Mouse (Mus musculus) hindbrain, embryonic 16.5 days (tissue): ENCODE results near the gene Mafg. TPM values are rescaled to one million over a fixed set of nuclear protein-coding genes. Genes with fewer than 3 reads are reported as not detected.

Experiments
- ATAC-seq: fragments of 200-750 bp; cut with Nextera tagmentation; 2 replicates; pipeline ENCODE4 v1.8.0; 2017; ENCODE audit warnings: moderate TSS enrichment, moderate library complexity
- H3K27ac ChIP-seq: fragments of 300-500 bp; sonication (generic); 2 replicates; pipeline ENCODE4 v1.5.1; 2014; ENCODE audit warnings: low read depth, mild to moderate bottlenecking, control low read depth, low read length, moderate library complexity
- H3K27me3 ChIP-seq: fragments of 300-500 bp; sonication (generic); replicated peaks from 2 replicates; pipeline ENCODE4 v1.6.1; 2014; ENCODE audit warnings: low read length; ENCODE audit not compliant: control insufficient read depth, insufficient read depth
- H3K36me3 ChIP-seq: fragments of 300-500 bp; sonication (generic); 2 replicates; pipeline ENCODE4 v1.6.1; 2014; ENCODE audit warnings: mild to moderate bottlenecking, low read length, moderate library complexity, mixed read lengths; ENCODE audit not compliant: control insufficient read depth, insufficient read depth
- H3K4me1 ChIP-seq: fragments of 300-500 bp; sonication (generic); 2 replicates; pipeline ENCODE4 v1.6.1; 2014; ENCODE audit warnings: low read depth, low read length; ENCODE audit not compliant: control insufficient read depth, insufficient read depth
- H3K4me2 ChIP-seq: fragments of 300-500 bp; sonication (generic); 2 replicates; pipeline ENCODE4 v1.6.1; 2014; ENCODE audit warnings: mild to moderate bottlenecking, low read length, control low read depth, moderate library complexity
- H3K4me3 ChIP-seq: fragments of 300-500 bp; sonication (generic); 2 replicates; pipeline ENCODE4 v1.5.1; 2014; ENCODE audit warnings: mild to moderate bottlenecking, low read length, control low read depth, moderate library complexity
- H3K9ac ChIP-seq: fragments of 300-500 bp; sonication (generic); 2 replicates; pipeline ENCODE4 v1.6.1; 2014; ENCODE audit warnings: low read depth, mild to moderate bottlenecking, control low read depth, low read length, moderate library complexity
- H3K9me3 ChIP-seq: fragments of 300-500 bp; sonication (generic); 2 replicates; pipeline ENCODE4 v1.6.1; 2014; ENCODE audit warnings: mild to moderate bottlenecking, low read length, moderate library complexity; ENCODE audit not compliant: control insufficient read depth
- WGBS: fragments of 180-500 bp; shearing (Covaris S2); extraction: QIAGEN DNeasy Blood & Tissue Kit; methylation state at CpG from one replicate; pipeline ENCODE4 v1.1.7; 2014; 5-methylcytosine and 5-hydroxymethylcytosine counted together
- polyA plus RNA-seq: library from polyadenylated mRNA; unstranded; fragments of >200 nt; fragmentation: Nextera tagmentation; extraction: Ambion mirVana; gene quantifications from 2 replicates; pipeline ENCODE4 v1.2.1, GENCODE M21; 2015

The Mafg gene
- polyA plus RNA-seq, 1 experiment from 2014 or later: 25.4 TPM

DNA sequence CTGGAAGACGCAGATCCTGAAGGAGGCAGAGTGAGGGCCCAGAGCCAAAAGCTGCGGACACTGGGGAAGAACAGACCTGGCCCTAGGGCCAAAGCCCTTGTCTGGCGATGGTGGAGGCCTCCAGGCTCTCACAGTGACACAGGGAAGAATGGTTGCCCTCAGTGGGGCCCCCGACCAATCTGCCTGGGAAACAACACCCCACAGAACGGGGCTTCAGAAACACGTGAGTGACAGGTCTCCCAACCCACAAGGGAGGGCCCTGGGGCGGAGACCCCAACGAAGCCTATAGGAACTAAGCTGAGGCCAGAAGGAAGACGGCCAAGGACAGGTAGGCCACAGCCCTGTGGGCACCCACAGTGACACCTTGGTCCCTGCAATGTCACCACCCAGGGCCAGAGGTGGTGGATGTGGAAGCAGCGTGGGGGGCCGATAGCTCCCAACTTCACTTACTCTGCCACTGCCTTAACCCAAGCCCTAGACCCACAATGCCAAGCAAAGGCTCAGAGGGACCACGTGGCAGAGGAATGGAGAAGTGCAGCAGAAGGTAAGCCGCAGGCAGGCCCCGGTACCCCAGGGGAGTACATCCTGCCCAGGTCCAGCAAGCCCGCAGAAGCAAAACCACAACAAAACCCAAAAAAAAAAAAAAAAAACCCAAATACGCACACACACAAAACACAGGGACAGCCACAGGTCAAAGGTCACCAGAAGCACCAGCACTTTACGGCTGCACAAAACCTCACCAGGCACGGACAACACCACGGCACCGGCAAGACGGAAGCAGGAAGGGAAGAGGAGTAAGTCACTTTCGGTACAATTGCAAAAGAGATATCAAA, 5.7 kb downstream of the Mafg start:
- 80% methylated on average over 22 of the region's 22 CpGs for WGBS
- Histone ChIP-seq H3K4me3 (no peak overlapping the region), H3K27me3 (no peaks in the 10 kb centered on the region), H3K9me3 (no peaks in the 10 kb centered on the region), H3K4me1 (peaks cover 46% of the 10 kb centered on the region), H3K27ac (no peak overlapping the region), H3K9ac (no peak overlapping the region), H3K4me2 (no peak overlapping the region), H3K36me3 (peaks cover 16% of the 10 kb centered on the region)
- no peak for ATAC-seq

- Histone ChIP-seq H3K36me3 (peaks cover 19% of the 10 kb centered on the region), H3K27me3 (no peaks in the 10 kb centered on the region), H3K27ac (no peak overlapping the region), H3K9ac (no peak overlapping the region), H3K9me3 (no peaks in the 10 kb centered on the region), H3K4me1 (peaks cover 40% of the 10 kb centered on the region), H3K4me3 (no peak overlapping the region), H3K4me2 (no peak overlapping the region)
- 93% methylated on average over 11 of the region's 11 CpGs for WGBS
- no peak for ATAC-seq
Observed at GRCm38 (mm10) chr11:120626785-120627467, 6.5 kb downstream of the Mafg start.

DNA sequence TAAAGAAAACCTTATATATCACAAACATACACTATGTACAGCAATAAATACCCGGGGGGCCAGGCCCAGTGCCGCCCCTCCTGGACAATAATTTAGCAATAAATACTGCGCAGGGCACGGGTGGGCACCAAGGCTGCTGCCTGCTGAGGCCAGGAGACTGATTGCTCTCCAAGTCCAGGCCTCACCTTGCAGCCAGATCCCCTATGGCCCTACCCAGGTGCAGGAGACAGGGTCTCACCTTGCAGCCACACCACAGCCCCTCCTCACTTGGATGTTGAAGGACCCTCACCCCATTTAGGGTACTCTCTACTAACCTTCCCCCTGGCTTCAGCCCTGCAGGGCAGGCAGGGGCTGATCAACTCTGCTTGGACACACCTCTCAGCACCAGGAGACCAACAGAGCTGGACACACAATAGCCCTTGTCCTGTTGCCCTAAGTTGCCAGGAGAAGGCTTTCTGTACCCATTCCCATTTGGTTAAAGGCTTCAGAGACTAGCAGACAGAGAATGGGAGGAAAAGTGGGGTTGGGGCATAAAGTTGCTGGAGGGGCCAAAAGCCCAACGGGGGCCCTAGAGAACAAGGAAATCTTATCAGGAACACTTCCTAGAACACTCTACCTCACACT, 8.1 kb downstream of the Mafg start, which contains the start of gene Sirt7:
Sirt7 (minus strand) TSS at position 89 of the 624 bp plus-strand sequence.
- peak; percentile 24 for ATAC-seq
- H3K9me3 ChIP-seq: no peaks in the 10 kb centered on the region
- peak within 1 kb of the TSS; percentile 86 for H3K27ac ChIP-seq
- H3K27me3 ChIP-seq: no peaks in the 10 kb centered on the region
- H3K4me2 ChIP-seq: peak within 1 kb of the TSS; percentile 97
- peaks cover 24% of the 10 kb centered on the region for H3K4me1 ChIP-seq
- peaks cover 25% of the 10 kb centered on the region for H3K36me3 ChIP-seq
- 16% methylated on average over 5 of the region's 5 CpGs for WGBS
- peak within 1 kb of the TSS; percentile 85 for H3K9ac ChIP-seq
- peak within 1 kb of the TSS; percentile 89 for H3K4me3 ChIP-seq

GRCm38 (mm10) chr11:120624680-120625111, 8.7 kb downstream of the Mafg start:
- peak; percentile 80 for ATAC-seq
- peak overlapping the region; percentile 85 for H3K9ac ChIP-seq
- WGBS: under 1% methylated on average over 53 of the region's 53 CpGs
- peaks cover 30% of the 10 kb centered on the region for H3K36me3 ChIP-seq
- peak overlapping the region; percentile 86 for H3K27ac ChIP-seq
- H3K4me1 ChIP-seq: peaks cover 18% of the 10 kb centered on the region
- H3K27me3 ChIP-seq: no peaks in the 10 kb centered on the region
- peak overlapping the region; percentile 89 for H3K4me3 ChIP-seq
- H3K9me3 ChIP-seq: no peaks in the 10 kb centered on the region
- H3K4me2 ChIP-seq: peak overlapping the region; percentile 97

GRCm38 (mm10) chr11:120623961-120624679, 9.3 kb downstream of the Mafg start:
- 15% methylated on average over 27 of the region's 30 CpGs for WGBS
- H3K4me2 ChIP-seq: peak overlapping the region; percentile 97
- H3K36me3 ChIP-seq: peaks cover 28% of the 10 kb centered on the region
- H3K4me3 ChIP-seq: peak overlapping the region; percentile 89
- H3K4me1 ChIP-seq: peaks cover 15% of the 10 kb centered on the region
- no peaks in the 10 kb centered on the region for H3K27me3 ChIP-seq
- H3K9ac ChIP-seq: peak overlapping the region; percentile 85
- no peaks in the 10 kb centered on the region for H3K9me3 ChIP-seq
- H3K27ac ChIP-seq: peak overlapping the region; percentile 75
- ATAC-seq: peak; percentile 67

DNA sequence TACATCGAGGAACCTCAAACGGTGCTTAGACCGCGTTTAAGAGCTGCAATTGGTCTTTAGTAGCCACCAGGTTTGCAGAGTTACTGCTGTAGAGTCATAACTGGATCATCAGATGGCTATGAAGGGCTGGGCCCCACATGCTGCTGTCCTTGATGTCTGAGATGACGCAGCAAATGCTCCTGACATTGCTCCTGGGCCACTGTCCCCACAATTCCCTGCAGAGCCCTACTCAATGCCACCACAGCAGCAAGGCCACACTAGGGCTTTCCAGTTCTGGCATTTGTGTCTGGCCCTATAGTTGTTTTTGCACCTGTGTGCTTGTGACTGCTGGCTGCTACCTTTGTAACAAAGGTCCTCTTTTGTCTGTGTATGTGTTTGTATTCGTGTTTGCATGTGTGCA, 10.6 kb downstream of the Mafg start:
- Histone ChIP-seq H3K4me2 (no peak overlapping the region), H3K9ac (no peak overlapping the region), H3K27ac (no peak overlapping the region), H3K4me1 (peaks cover 15% of the 10 kb centered on the region), H3K9me3 (no peaks in the 10 kb centered on the region), H3K27me3 (no peaks in the 10 kb centered on the region), H3K36me3 (peaks cover 29% of the 10 kb centered on the region), H3K4me3 (no peak overlapping the region)
- 93% methylated on average over 6 of the region's 6 CpGs for WGBS
- no peak for ATAC-seq

GRCm38 (mm10) chr11:120620195-120620594, 13.2 kb downstream of the Mafg start:
- Histone ChIP-seq H3K4me3 (no peak overlapping the region), H3K36me3 (peaks cover 27% of the 10 kb centered on the region), H3K4me2 (no peak overlapping the region), H3K4me1 (peaks cover 29% of the 10 kb centered on the region), H3K27me3 (no peaks in the 10 kb centered on the region), H3K9ac (no peak overlapping the region), H3K9me3 (no peaks in the 10 kb centered on the region), H3K27ac (no peak overlapping the region)
- ATAC-seq: no peak
- WGBS: 94% methylated on average over 14 of the region's 14 CpGs

DNA sequence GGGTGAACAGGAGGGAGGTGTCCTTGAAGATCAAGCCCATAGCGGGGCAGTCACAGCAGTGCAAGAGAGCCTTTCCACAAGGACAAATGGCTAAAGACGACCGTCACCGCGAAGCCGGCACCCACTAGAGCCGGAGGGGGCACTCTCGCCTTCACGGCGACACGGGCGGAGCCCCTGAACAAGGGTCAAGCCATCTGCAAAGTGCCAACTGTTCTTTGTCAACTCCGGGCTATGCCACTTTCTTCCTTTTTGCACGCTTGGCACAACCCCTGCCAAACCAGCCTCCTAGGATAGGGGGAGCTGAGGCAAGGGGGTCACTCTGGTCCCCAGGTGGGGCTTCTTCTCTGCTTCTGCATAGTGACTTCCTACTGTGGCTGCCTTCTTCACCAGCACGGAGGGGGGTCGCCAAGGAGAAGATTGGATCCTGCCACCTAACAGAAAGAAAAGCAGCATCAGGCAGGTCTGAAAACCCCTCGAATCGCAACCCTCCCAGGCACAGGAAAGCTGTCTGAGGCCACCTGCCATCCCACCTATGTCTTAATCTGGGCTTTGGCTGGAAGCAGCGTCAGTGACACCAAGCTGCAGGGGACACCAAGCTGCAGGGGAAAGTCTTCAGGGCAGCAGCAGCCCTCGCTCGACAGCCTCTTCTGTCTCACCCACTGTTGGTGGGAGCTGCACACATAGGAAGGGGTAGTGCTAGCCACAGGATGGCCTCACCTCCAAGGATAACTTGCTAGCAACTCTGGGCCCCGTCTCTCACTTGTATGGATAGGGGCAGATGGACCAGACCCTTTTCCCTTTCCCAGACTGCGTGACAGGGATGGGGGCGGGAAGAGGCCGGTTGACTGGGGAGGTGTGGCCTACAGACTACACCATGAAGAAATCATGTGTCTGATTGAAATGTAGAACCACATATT, 14.5 kb downstream of the Mafg start:
- peaks cover 26% of the 10 kb centered on the region for H3K4me1 ChIP-seq
- peaks cover 33% of the 10 kb centered on the region for H3K36me3 ChIP-seq
- H3K9me3 ChIP-seq: no peaks in the 10 kb centered on the region
- ATAC-seq: no peak
- 91% methylated on average over 25 of the region's 25 CpGs for WGBS
- H3K4me3 ChIP-seq: no peak overlapping the region
- no peak overlapping the region; the same call in 1 of the 2 replicates for H3K27ac ChIP-seq
- H3K27me3 ChIP-seq: no peaks in the 10 kb centered on the region
- H3K9ac ChIP-seq: no peak overlapping the region
- H3K4me2 ChIP-seq: no peak overlapping the region
